Mouse (Mus musculus) right cerebral cortex, postnatal 4 days (tissue): ENCODE results near the gene Fyn.

Experiments
- DNase-seq: peaks from one replicate; pipeline ENCODE4 v3.0.0-alpha.2; 2022

Gene Fyn

GRCm38 (mm10) chr10:39516541-39517133 is 148.0 kb downstream of the Fyn start:
- DNase-seq: no peak

DNA sequence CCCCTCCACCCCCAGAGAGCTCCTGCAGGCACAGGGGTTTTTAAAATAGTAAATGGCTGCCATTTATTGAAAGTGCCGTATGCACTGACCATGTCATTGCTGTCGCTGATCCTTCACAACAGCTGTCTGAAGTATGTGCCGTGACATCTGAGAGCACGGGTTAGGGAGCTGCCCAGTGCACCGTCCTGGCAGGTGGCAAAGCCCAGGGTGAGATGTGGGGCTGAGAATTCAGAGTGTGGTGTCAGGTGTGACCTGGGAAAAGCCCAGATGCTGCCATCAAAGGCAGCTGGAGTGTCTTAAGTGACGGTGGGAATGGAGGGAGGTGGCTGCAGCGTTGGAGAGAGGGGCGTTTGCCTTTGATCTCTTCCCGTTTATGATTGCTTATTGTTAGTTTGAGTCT is 148.7 kb downstream of the Fyn start:
- no peak for DNase-seq

DNA sequence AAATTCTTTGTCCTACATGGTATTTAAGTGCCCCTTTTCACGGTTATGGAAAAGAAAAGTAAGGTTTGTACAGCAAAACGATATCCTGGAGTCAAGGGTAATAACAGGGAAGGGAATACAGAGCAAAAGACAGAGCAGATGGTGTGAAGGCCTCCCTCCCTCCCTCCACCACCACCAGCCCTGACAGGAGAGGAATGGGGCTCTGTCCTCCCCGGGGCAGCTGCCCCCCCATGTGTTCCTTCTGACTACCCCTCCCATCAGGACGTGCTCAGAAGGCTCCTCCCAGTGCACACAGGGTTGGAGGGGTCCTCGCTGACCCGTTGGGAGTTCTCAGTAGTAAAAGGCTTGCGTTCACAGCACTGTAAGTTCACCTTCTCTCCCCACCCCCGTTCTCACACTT is 149.6 kb downstream of the Fyn start:
- DNase-seq: no peak

DNA sequence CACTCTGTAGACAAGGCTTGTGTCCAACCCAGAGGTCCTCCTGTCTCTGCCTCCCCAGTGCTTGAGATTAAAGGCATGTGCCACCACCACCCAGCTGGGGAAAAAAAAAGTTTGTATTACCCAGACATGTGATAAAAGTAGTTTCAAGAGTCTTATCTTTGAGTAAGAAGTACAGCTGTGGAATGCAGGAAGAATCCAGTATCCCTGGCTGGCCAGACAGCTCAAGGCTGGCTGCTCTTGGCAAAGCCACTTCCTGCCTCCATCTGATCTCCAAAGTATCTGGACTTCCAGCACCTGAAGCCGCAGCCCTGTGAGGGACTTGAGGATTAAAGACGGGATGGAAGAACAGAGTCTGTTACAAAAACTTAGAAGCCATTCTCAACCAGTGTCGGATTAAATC is 150.2 kb downstream of the Fyn start:
- DNase-seq: no peak

GRCm38 (mm10) chr10:39520123-39520989 is 151.7 kb downstream of the Fyn start:
- DNase-seq: peak; percentile 71

GRCm38 (mm10) chr10:39521327-39521726 is 152.7 kb downstream of the Fyn start:
- no peak for DNase-seq

DNA sequence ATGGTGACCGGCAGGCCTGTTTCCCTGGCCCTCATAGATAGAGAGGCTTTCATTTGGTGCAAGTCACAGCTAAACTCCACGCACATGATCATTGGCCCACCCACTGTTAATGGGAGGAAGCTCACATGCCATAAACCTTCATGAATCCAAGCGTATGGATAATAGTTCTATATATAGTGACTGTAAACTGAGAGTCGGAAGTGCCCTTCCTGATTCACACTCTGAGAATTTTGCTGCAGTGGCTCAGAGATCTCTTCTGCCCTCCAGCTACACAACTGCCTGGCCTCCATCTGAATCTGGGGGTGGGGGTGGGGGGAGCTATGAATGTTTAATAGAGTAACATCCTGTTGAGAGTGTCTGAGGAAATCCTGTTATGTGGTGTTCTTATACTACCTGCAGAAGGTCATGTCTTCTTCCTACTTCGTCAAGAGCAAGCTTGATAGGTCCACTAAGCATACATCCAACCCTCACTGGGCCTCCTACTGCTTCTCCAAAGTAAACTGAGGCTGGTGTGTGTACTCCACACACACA is 153.3 kb downstream of the Fyn start:
- no peak for DNase-seq

- no peak for DNase-seq
Measured at GRCm38 (mm10) chr10:39522857-39523614, 154.4 kb downstream of the Fyn start.

- no peak for DNase-seq
Measured at GRCm38 (mm10) chr10:39524355-39524754, 155.7 kb downstream of the Fyn start.

DNA sequence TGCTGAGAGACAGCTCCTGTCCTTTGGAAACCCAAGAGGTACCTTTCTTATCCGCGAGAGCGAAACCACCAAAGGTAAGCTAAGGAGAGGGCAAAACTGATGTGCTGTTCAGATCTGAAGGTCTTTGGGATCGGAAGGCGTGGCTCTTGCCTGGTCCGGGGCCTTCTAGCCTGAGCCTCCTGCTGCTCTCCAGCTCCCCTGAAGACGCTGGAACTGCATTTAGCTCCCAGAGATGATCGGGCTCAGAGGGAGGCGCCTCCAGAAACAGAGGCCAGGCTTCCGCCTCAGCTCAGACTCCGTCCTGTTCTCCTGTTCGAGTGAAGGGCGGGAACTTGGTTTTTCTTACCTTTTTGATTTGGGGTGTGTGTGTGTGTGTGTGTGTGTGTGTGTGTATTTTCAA is 156.8 kb downstream of the Fyn start:
- no peak for DNase-seq

- DNase-seq: no peak
Measured at GRCm38 (mm10) chr10:39527113-39527512, 158.5 kb downstream of the Fyn start.

DNA sequence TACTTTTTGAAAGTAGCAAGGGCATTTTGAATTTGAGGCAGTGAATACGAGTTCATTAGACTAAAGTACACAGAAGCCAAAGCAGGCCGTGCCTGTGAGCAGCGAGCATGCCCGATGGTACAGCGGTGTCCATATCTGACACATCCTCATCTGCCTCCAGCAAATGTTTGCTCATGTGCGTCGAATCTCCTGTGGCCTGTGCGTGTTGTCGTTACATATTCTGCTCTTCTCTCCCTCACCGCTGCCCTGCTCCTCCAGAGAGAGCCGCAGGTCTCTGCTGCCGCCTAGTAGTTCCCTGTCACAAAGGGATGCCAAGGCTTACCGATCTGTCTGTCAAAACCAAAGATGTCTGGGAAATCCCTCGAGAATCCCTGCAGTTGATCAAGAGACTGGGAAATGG is 160.5 kb downstream of the Fyn start:
- DNase-seq: no peak

GRCm38 (mm10) chr10:39532008-39532740 is 163.5 kb downstream of the Fyn start:
- DNase-seq: no peak

DNA sequence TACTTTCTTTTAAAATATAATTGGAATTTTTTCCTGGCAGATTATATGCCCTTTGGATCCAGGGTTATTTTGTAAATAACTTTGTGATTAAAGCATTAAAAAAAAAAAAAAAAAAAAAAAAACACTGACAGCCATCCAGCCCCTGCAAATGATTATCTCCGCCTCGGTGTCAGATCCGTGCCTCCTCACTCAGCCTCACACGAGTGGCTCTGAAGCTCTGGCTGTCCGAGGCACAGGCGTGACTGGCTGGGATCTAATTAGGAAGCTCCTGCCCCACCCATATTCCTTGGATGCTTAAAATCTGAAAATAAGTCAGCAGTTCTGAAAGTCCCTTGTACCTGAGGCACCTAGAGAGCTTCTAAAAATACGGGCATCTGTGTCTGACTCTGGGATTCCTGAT is 164.2 kb downstream of the Fyn start:
- DNase-seq: no peak

GRCm38 (mm10) chr10:39534324-39535026 is 165.8 kb downstream of the Fyn start:
- no peak for DNase-seq

DNA sequence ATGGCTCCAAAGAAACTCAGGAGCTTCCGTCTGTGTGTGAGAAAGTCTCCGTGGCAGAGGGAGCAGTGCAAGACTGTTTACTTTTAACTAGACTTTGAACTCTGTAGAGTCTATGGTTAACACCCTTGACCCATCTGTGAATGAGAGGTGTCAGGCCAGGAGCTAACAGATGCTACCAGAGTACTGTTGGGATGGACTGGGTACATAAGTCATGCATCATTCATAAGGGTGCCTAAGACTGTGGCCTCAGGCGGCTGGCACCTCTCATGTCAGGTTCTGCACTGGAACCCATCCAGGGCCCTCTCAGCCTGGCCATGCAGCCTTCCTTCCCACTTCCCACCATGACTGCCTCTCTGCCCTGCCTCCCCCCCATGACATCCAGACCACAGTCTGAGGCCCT is 166.7 kb downstream of the Fyn start:
- DNase-seq: no peak

DNA sequence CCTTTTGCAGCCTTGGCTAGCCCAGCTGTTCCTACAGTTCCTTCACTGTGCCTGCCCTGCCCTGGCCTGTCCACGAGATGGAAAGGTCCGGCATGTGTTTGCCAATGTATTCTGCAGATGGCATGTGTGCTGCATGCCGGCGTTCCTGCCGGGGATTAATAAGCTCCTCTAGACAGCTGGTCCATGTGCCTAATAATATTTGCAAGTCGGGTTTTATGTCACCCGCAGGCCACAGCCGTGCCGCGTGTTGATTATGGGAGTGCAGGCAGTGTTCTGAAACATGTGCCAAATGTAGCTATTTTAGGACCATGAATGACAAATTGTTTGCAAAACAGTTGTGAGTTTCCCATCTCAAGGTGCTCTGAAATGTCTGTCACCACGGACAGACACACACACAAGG is 167.6 kb downstream of the Fyn start:
- no peak for DNase-seq

DNA sequence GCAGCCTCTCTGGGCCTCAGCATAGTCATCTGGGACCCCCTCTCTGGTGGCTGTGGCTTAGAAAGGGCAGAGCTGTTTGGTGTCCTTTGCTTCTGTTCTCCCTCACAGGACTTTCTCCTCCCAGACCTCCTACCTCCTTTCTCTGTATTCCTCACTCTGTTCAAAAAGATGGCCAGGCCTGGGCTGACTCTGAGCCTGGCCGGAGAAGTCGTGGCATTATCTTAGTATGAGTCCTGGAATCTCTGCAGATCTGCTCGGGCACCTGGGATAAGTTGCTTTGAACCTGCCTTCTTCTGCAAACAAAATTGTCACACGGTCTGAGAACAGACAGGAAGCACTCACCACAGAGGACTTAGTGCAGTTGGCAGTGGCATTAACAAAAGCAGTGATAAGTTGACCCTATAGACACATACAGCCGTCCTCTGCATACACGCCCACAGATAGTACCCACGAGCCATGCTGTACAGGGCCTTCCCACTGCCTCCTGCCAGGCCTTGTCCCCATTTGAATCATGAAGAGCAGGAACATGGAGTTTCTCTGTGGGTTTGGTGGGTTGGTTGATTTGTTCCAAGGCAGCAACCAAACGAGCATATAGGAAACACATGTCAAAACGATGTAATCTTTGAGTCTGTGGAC is 171.5 kb downstream of the Fyn start:
- no peak for DNase-seq

DNA sequence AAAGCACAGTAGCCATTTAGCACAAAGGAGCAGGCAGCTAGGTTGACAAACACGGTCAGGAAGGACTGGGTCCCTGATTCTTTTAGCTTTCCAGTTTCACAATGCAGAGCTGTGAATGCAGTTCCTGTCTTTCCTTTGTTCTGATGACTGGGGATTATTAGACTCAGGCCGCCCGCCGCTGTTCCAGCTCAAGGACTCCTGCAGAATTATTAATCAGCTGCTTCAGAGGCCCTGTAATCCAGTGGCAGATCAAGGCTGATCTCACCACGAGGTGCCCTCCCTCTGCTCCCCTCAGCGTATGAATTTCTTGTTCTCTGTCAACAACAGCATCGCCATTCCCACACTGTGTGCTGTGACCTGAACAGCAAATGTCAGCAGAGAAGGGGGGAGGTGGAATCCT is 172.3 kb downstream of the Fyn start:
- no peak for DNase-seq

- no peak for DNase-seq
Measured at GRCm38 (mm10) chr10:39541451-39541874, 172.8 kb downstream of the Fyn start.

DNA sequence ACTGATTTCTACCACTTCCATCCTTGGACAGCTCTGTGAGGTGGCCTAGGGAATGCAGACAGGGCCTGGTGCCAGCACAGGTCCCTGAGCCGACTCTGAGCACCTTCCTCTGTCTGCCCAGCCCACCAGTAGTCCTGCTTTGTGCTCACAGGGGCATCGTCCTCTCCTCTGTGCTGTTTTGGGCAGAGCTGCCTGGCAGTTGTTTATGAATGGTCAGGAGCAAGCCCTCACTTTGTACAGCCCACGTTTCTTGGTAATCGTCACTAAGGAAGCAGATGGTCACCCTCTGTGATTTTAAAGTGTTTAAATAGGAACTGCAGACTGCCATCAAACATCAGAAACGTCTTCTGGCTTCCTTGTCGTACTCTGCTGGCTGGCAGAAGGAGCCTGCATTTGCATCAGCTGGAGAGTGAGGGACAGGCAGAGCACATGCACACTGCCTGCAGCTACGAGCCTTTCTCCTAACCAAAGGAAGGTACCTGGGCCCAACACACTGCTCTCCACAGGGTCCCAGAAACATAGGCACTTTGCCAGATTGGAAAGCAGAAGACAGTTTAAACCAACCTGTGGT is 173.4 kb downstream of the Fyn start:
- DNase-seq: no peak
